Mouse (Mus musculus): ENCODE data around the gene Dtnb. TPM values are rescaled to one million over a fixed set of nuclear protein-coding genes. Genes with fewer than 3 reads are reported as not detected.

Gene Dtnb
- polyA plus RNA-seq, 1 experiment, result 10.0 TPM

DNA sequence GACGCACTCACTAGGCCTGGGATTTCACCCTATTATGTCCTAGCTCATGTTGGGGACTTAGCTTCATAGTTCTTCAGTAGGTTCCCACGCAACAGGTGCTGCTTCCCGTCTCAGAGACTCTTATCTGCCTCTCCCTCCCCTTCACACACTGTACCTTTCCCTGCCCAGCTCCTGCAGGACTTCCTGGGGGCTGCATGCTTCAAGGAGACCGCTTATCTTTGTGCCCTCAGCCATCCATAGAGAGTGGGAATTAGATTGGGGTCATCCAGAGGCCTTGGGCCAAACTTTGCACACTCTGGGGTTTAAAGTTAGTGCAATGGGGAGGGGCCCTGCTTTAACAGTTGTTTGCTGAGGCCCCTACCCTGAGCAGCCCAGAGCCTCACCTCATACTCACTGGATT, 212.5 kb downstream of the Dtnb start:
- H3K79me2 ChIP-seq (ENCODE audit: control insufficient read depth, insufficient read depth), result no peaks in the 10 kb centered on the region
- H3K27me3 ChIP-seq (ENCODE audit: control insufficient read depth, insufficient read depth, insufficient read length), result no peaks in the 10 kb centered on the region
- no peaks in the 10 kb centered on the region for H3K79me3 ChIP-seq (ENCODE audit: low read depth)
- H3K4me3 ChIP-seq (ENCODE audit: insufficient read depth, poor library complexity, severe bottlenecking), result no peak overlapping the region
- no peak overlapping the region for H3ac ChIP-seq (ENCODE audit: control insufficient read depth, insufficient read length, low read depth)
- no peak for TF ChIP-seq MYOG (IDR thresholded peaks at IDR 0.05; ENCODE audit: control insufficient read depth, extremely low read depth, insufficient read length)
- TF ChIP-seq FOSL1 (IDR thresholded peaks at IDR 0.05; ENCODE audit: insufficient read depth, low read length, poor library complexity, severe bottlenecking), result no peak
- no peak for TF ChIP-seq USF1 (IDR thresholded peaks at IDR 0.05; ENCODE audit: low read depth)
- TF ChIP-seq MYOD1 (IDR thresholded peaks at IDR 0.05; ENCODE audit: control insufficient read depth, insufficient read length, low read depth), result no peak
- no peak for TF ChIP-seq MAX (IDR thresholded peaks at IDR 0.05)
- no peak for TF ChIP-seq CEBPB (IDR thresholded peaks at IDR 0.05; ENCODE audit: low read depth)
- no peak for TF ChIP-seq CTCF (IDR thresholded peaks at IDR 0.05; ENCODE audit: control insufficient read depth, insufficient read depth, insufficient read length)
- H3K36me3 ChIP-seq (ENCODE audit: control insufficient read depth, insufficient read depth), result no peaks in the 10 kb centered on the region

DNA sequence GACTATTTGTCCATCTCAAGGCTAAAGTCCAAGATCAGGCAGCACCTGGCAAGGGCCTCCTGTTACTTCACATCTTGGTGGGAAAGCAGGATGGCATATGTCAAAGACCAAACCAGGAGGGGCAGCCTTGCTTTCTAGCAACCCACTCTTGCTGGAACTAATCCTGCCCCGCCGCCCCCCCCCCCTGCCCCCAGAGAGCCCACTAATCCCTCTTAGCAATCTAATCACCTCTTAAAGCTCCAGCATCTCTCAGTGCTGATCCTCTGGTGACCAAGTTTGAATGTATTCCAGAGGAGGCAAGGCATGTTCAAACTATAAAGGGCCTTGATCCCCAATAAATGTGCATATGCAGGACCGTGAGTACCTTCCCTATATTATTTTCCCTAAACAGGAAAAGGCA, 214.9 kb downstream of the Dtnb start:
- H3K79me3 ChIP-seq (ENCODE audit: low read depth), result no peaks in the 10 kb centered on the region
- H3K4me3 ChIP-seq (ENCODE audit: insufficient read depth, poor library complexity, severe bottlenecking), result no peak overlapping the region
- no peak for TF ChIP-seq MYOD1 (IDR thresholded peaks at IDR 0.05; ENCODE audit: control insufficient read depth, insufficient read length, low read depth)
- TF ChIP-seq MYOG (IDR thresholded peaks at IDR 0.05; ENCODE audit: control insufficient read depth, extremely low read depth, insufficient read length), result no peak
- TF ChIP-seq CTCF (IDR thresholded peaks at IDR 0.05; ENCODE audit: control insufficient read depth, insufficient read depth, insufficient read length), result no peak
- TF ChIP-seq CEBPB (IDR thresholded peaks at IDR 0.05; ENCODE audit: low read depth), result no peak
- TF ChIP-seq MAX (IDR thresholded peaks at IDR 0.05), result no peak
- TF ChIP-seq USF1 (IDR thresholded peaks at IDR 0.05; ENCODE audit: low read depth), result no peak
- TF ChIP-seq FOSL1 (IDR thresholded peaks at IDR 0.05; ENCODE audit: insufficient read depth, low read length, poor library complexity, severe bottlenecking), result no peak
- no peak overlapping the region for H3ac ChIP-seq (ENCODE audit: control insufficient read depth, insufficient read length, low read depth)
- no peaks in the 10 kb centered on the region for H3K27me3 ChIP-seq (ENCODE audit: control insufficient read depth, insufficient read depth, insufficient read length)
- no peaks in the 10 kb centered on the region for H3K79me2 ChIP-seq (ENCODE audit: control insufficient read depth, insufficient read depth)
- no peaks in the 10 kb centered on the region for H3K36me3 ChIP-seq (ENCODE audit: control insufficient read depth, insufficient read depth)

- Histone ChIP-seq H3K27me3 (ENCODE audit: control insufficient read depth, insufficient read depth, insufficient read length) (no peaks in the 10 kb centered on the region), H3ac (ENCODE audit: control insufficient read depth, insufficient read length, low read depth) (no peak overlapping the region), H3K4me3 (ENCODE audit: insufficient read depth, poor library complexity, severe bottlenecking) (no peak overlapping the region), H3K79me3 (ENCODE audit: low read depth) (no peaks in the 10 kb centered on the region), H3K79me2 (ENCODE audit: control insufficient read depth, insufficient read depth) (no peaks in the 10 kb centered on the region), H3K36me3 (ENCODE audit: control insufficient read depth, insufficient read depth) (no peaks in the 10 kb centered on the region)
- TF ChIP-seq MYOD1 (IDR thresholded peaks at IDR 0.05; ENCODE audit: control insufficient read depth, insufficient read length, low read depth) (no peak), CTCF (IDR thresholded peaks at IDR 0.05; ENCODE audit: control insufficient read depth, insufficient read depth, insufficient read length) (no peak), CEBPB (IDR thresholded peaks at IDR 0.05; ENCODE audit: low read depth) (no peak), USF1 (IDR thresholded peaks at IDR 0.05; ENCODE audit: low read depth) (no peak), FOSL1 (IDR thresholded peaks at IDR 0.05; ENCODE audit: insufficient read depth, low read length, poor library complexity, severe bottlenecking) (no peak), MYOG (IDR thresholded peaks at IDR 0.05; ENCODE audit: control insufficient read depth, extremely low read depth, insufficient read length) (no peak), MAX (IDR thresholded peaks at IDR 0.05) (no peak)
Measured at GRCm38 (mm10) chr12:3787541-3787940, 215.4 kb downstream of the Dtnb start.

GRCm38 (mm10) chr12:3788421-3789051, 216.4 kb downstream of the Dtnb start:
- Histone ChIP-seq H3K79me2 (ENCODE audit: control insufficient read depth, insufficient read depth) (no peaks in the 10 kb centered on the region), H3K27me3 (ENCODE audit: control insufficient read depth, insufficient read depth, insufficient read length) (no peaks in the 10 kb centered on the region), H3K4me3 (ENCODE audit: insufficient read depth, poor library complexity, severe bottlenecking) (no peak overlapping the region), H3ac (ENCODE audit: control insufficient read depth, insufficient read length, low read depth) (no peak overlapping the region), H3K36me3 (ENCODE audit: control insufficient read depth, insufficient read depth) (no peaks in the 10 kb centered on the region), H3K79me3 (ENCODE audit: low read depth) (no peaks in the 10 kb centered on the region)
- no peak for TF ChIP-seq FOSL1 (IDR thresholded peaks at IDR 0.05; ENCODE audit: insufficient read depth, low read length, poor library complexity, severe bottlenecking)
- TF ChIP-seq CEBPB (IDR thresholded peaks at IDR 0.05; ENCODE audit: low read depth), result no peak
- no peak for TF ChIP-seq USF1 (IDR thresholded peaks at IDR 0.05; ENCODE audit: low read depth)
- TF ChIP-seq CTCF (IDR thresholded peaks at IDR 0.05; ENCODE audit: control insufficient read depth, insufficient read depth, insufficient read length), result no peak
- no peak for TF ChIP-seq MYOG (IDR thresholded peaks at IDR 0.05; ENCODE audit: control insufficient read depth, extremely low read depth, insufficient read length)
- TF ChIP-seq MAX (IDR thresholded peaks at IDR 0.05), result no peak
- TF ChIP-seq MYOD1 (IDR thresholded peaks at IDR 0.05; ENCODE audit: control insufficient read depth, insufficient read length, low read depth), result no peak

- no peaks in the 10 kb centered on the region for H3K79me2 ChIP-seq (ENCODE audit: control insufficient read depth, insufficient read depth)
- H3K4me3 ChIP-seq (ENCODE audit: insufficient read depth, poor library complexity, severe bottlenecking), result no peak overlapping the region
- TF ChIP-seq MYOD1 (IDR thresholded peaks at IDR 0.05; ENCODE audit: control insufficient read depth, insufficient read length, low read depth) (no peak), MYOG (IDR thresholded peaks at IDR 0.05; ENCODE audit: control insufficient read depth, extremely low read depth, insufficient read length) (no peak), FOSL1 (IDR thresholded peaks at IDR 0.05; ENCODE audit: insufficient read depth, low read length, poor library complexity, severe bottlenecking) (no peak), CTCF (IDR thresholded peaks at IDR 0.05; ENCODE audit: control insufficient read depth, insufficient read depth, insufficient read length) (no peak), USF1 (IDR thresholded peaks at IDR 0.05; ENCODE audit: low read depth) (no peak), MAX (IDR thresholded peaks at IDR 0.05) (no peak), CEBPB (IDR thresholded peaks at IDR 0.05; ENCODE audit: low read depth) (no peak)
- no peaks in the 10 kb centered on the region for H3K79me3 ChIP-seq (ENCODE audit: low read depth)
- H3ac ChIP-seq (ENCODE audit: control insufficient read depth, insufficient read length, low read depth), result no peak overlapping the region
- no peaks in the 10 kb centered on the region for H3K27me3 ChIP-seq (ENCODE audit: control insufficient read depth, insufficient read depth, insufficient read length)
- H3K36me3 ChIP-seq (ENCODE audit: control insufficient read depth, insufficient read depth), result no peaks in the 10 kb centered on the region
Measured at GRCm38 (mm10) chr12:3789626-3790185, 217.5 kb downstream of the Dtnb start.

All from C2C12 (cell line).